Mouse (Mus musculus) olfactory bulb, adult 2 months (tissue): Measurements from ENCODE around the gene Tk2.
"Not testable (repeated sequence)": the region's sequence is repeated elsewhere in the genome, so short reads cannot be mapped to it uniquely, and the experiment has no call there.

Experiments used
- CTCF ChIP-seq: fragments of 200-500 bp; IDR thresholded peaks from 2 replicates; pipeline ENCODE4 v1.5.1; 2012; ENCODE audit warnings: low read depth, mild to moderate bottlenecking, low read length, moderate library complexity; ENCODE audit not compliant: insufficient read depth
- POLR2A ChIP-seq: fragments of 200-500 bp; IDR thresholded peaks from 2 replicates; pipeline ENCODE4 v1.6.1; 2012; ENCODE audit warnings: mild to moderate bottlenecking, low read depth, low read length, moderate library complexity; ENCODE audit not compliant: insufficient read depth

- not testable (repeated sequence) for TF ChIP-seq CTCF, POLR2A
These were observed 13.4 kb upstream of the Tk2 start for GRCm38 (mm10) chr8:104261802-104262201.
